Mouse (Mus musculus) liver, embryonic 18 days (tissue): ENCODE results near the gene Tmem29. TPM values are rescaled to one million over a fixed set of nuclear protein-coding genes. Genes with fewer than 3 reads are reported as not detected.

Source experiments
- polyA plus RNA-seq: library from polyadenylated mRNA; depleted of rRNA; stranded (reverse); fragments of >200 nt; gene quantifications from 2 replicates; pipeline ENCODE4 v1.2.3, GENCODE M21; 2012; rRNA removed

Tmem29 gene
- polyA plus RNA-seq: 9.4 and 11.4 TPM in 2 replicates

DNA sequence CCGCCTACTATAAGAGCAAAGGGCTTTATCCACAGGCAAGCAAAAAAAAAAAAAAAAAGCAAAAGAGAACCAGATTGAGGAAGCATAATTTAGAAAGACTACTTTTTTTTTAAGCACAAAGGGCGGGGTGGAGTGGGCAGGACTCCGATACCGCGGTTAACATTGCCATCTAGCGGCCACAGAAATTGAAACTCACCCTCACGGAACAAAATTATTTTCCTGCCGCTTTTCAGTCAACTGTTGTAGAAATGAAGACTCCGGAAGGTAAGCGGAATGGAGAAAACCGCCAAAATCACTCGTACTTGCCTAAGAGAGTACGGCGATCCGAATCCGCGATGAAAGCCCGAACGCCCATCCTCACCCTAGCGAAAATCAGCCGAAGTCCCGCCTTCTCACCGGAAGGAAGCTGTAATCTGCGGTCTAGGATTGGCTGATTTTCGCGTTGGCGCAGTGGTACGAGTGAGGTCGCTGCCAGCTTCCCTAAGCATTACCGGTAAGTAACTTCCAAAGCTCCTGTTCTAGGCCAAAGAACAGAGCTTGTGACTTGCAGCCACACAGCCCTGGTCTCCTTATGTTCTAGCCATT lies at the start of gene Tmem29:
Gene Tmem29 (minus strand): TSS at position 389 of the 585 bp plus-strand sequence.

Other genes starting within 250 kb of the Tmem29 start
- 522 and 539 TPM in 2 replicates for gene Alas2, start 88.2 kb upstream of the Tmem29 start, polyA plus RNA-seq
- 137 and 152 TPM in 2 replicates for gene Pfkfb1, start 129.1 kb upstream of the Tmem29 start, polyA plus RNA-seq
- 9.7 and 11.5 TPM in 2 replicates for gene Apex2, start 130.7 kb upstream of the Tmem29 start, polyA plus RNA-seq
- gene Tro, start 198.4 kb upstream of the Tmem29 start, polyA plus RNA-seq: 0.68 and 0.80 TPM in 2 replicates